Mouse (Mus musculus) ovary, postnatal 36 days (tissue): ENCODE results near the gene Cdh12.
"Not testable (repeated sequence)": the region's sequence is repeated elsewhere in the genome, so short reads cannot be mapped to it uniquely, and the experiment has no call there.

Experiments used
- DNase-seq: peaks from one replicate; pipeline ENCODE4 v3.0.0; 2022; ENCODE audit warnings: low spot score, mixed read lengths

The Cdh12 gene

GRCm38 (mm10) chr15:21375460-21375859 is 926.4 kb downstream of the Cdh12 start:
- no peak for DNase-seq

GRCm38 (mm10) chr15:21375871-21376270 is 926.8 kb downstream of the Cdh12 start:
- no peak for DNase-seq

GRCm38 (mm10) chr15:21391442-21391841 is 942.4 kb downstream of the Cdh12 start:
- not testable (repeated sequence) for DNase-seq

GRCm38 (mm10) chr15:21393080-21393479 is 944.0 kb downstream of the Cdh12 start:
- no peak for DNase-seq

- no peak for DNase-seq
These were observed 956.1 kb downstream of the Cdh12 start for GRCm38 (mm10) chr15:21405196-21405595.

- no peak for DNase-seq
These were observed 958.4 kb downstream of the Cdh12 start for GRCm38 (mm10) chr15:21407324-21408044.

- no peak for DNase-seq
These were observed 988.3 kb downstream of the Cdh12 start for GRCm38 (mm10) chr15:21437347-21437746.

- DNase-seq, result no peak
These were observed 988.9 kb downstream of the Cdh12 start for GRCm38 (mm10) chr15:21437924-21438323.

GRCm38 (mm10) chr15:21458098-21458497 is 1009.0 kb downstream of the Cdh12 start:
- no peak for DNase-seq

GRCm38 (mm10) chr15:21519355-21519869 is 1070.3 kb downstream of the Cdh12 start:
- no peak for DNase-seq

GRCm38 (mm10) chr15:21530804-21531203 is 1081.7 kb downstream of the Cdh12 start:
- no peak for DNase-seq

GRCm38 (mm10) chr15:21536909-21537308 is 1087.8 kb downstream of the Cdh12 start:
- DNase-seq, result no peak

- DNase-seq, result no peak
These were observed 1095.7 kb downstream of the Cdh12 start for GRCm38 (mm10) chr15:21544786-21545185.

- no peak for DNase-seq
These were observed 1106.9 kb downstream of the Cdh12 start for GRCm38 (mm10) chr15:21555981-21556380.

GRCm38 (mm10) chr15:21566314-21567051 is 1117.4 kb downstream of the Cdh12 start:
- DNase-seq, result no peak

GRCm38 (mm10) chr15:21604510-21604909 is 1155.4 kb downstream of the Cdh12 start:
- no peak for DNase-seq
